Mouse (Mus musculus) urinary bladder, postnatal 25 days (tissue): Measurements from ENCODE around the gene Wdr64.

Source experiments
- DNase-seq: peaks from one replicate; pipeline ENCODE4 v3.0.0; 2022; ENCODE audit warnings: low spot score

Gene Wdr64

DNA sequence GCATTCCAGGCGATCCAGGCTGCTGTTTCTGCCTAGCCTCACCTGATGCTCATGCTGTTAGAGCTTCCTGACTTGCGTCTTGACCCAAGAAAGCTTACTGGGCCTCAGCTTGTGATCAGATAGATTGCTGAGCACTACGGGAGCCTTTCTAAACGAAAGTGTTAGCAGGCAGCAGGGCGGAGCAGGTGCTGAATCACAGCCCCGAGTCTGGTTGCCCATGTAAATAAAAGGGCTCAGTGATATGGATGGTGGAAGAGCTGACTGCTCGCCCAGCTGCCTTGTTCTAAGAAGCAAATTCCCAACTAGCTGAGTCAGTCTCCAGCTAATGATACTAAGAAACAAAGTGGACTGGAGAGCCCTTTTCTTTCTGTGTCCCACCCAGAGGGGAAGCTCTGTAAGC is 27.4 kb downstream of the Wdr64 start:
- DNase-seq, result no peak

DNA sequence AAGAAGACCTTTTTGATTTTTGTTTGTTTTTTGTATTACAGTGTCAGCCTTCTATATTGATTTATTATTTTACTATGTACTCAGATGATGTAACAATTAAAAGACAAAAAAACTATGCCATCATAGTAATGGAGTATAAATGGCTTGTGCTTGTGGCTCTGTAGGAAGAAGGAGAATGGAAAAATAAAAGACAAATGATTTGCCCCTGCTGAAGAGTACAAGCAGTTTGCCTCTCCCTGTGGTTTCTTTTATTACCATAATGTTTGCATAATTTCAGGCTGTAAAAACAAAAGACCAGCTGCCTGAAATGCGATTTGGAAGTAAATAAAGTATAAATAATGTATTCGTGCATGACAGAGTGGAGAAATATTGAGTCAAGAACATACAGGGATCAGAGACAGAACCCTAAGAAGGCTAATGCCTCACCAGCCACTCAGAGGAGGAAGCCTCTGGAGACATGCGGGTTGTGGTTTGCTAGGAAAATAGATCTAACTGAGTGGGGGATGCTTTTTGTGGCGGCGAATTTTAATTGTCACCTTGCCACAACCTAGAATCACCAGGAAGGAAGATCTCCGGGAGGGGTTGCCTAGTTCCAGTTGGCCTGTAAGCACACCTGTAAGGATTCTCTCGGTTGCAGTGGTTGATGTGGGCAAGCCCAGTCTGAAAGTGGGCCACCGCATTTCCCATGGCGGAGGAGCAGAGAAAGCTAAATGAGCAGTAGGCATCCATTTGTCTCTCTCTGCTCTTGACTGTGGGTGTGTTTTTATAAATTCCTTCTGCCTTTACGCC is 56.4 kb downstream of the Wdr64 start:
- no peak for DNase-seq

DNA sequence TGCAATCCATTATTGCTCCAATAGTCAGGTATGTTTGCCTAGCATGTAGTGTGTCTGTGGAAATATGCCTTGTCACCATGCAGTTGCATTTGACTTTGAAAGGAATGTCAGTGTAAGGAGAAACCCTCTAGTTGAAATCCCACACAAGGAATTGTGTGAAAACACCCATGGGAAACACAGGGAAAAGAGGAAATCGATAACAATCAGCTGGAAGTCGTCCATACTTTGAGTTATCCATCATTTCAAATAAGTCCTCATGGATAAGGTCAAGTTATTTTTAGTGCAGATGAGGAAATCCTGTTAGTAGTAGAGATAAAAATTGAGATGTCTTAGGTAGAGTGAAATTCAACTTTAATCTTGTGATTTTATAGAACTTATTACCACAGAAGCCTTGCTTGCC is 96.3 kb downstream of the Wdr64 start:
- DNase-seq, result no peak

DNA sequence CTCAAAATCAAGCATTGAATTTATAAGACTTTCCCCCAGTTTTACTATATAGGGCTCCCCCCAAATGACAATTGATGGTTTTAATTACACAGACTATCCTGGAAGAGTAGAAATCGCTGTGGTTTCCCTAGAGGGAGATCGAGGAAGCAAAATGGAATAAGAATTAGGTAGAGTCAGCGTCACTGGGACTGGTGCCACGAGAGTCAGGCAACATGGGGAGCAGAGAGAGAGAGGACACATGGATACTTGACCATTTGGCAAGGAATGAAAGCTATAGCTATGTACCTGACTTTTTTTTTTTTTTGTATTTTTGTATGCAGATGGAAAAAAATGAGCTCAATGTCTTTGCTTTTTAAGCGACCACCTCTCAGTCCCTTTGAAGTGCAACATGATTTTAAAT is 110.0 kb downstream of the Wdr64 start:
- DNase-seq, result no peak

DNA sequence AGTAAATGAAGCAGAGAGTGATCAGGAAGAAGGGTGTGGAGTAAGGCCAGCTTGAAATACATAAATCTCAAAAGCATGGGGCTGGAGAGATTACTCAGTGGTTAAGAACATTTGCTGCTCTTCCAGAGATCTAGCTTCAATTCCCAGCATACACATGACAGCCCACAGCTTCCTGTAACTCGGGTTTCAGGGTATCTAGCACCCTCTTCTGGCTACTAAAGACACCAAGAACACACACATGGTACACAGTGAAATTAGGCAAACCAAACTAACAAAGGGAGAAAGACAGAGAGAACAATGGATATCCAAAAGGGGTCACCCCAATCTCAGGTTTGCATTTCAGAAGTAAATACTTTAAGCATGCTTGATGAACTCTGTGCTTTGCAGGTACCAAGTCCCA is 113.2 kb downstream of the Wdr64 start:
- no peak for DNase-seq

DNA sequence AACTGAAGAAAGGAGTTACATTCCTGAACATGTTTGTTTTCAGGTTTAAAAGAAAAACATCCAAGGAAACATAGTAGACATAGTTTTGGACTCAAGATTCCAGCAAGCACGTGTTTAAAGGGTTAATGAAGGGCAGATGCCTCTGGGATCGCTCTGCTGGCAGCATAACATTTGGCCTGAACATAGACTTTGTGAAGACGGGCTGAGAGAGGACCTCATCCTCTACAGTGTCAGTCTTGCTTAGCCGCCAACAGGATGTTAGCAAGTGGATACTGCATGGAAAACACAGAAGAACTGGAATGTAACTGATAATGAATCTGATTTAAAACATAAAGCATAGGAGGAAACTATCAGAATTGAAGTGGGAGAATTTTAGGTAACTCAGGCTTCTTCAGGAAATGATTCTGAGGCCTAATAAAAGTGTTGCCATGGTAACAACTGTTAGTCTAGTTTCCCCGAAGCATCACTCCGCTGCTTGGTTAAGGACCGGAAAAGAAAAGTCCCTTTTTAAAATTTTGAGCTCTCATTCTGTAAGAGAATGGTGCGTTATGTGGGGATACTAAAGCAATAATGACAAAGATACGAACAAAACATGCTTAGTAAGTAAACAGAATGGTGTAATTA is 125.5 kb downstream of the Wdr64 start:
- no peak for DNase-seq

DNA sequence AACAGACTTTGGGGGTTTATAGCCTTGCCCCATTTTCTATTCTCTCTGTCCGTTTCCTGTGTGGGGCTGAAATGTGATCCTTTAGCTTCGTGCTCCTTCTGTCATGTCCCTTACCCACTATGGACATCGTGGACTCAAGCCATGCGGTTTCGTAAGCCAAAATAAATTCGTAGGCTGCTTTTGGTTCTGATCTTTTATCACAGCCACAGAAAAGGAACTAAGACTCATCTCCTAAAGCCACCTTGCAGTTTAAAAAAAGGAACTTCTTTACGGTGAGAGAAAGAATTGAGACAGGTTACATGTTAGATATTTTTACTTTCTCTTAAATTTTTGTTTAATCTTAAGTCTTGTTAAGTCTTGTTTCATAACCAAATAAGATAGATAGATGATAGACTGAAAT is 130.1 kb downstream of the Wdr64 start:
- DNase-seq, result no peak

DNA sequence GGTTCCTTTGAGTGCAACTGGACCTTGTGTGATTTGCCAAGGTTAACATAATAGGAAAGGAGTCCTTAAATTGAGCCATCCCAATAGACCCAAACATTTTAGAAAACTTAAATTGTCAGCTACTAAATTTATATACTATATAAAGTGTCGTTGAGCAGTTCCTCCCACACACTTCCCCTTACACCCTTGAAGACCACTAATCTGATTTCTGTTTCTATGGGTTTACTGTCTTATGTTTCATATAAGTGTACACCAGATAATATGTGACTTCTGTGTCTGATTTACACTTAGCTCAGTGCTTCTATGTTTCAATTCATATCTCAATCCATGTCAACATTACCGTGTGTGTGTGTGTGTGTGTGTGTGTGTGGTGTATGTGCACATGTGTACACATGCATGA is 130.8 kb downstream of the Wdr64 start:
- DNase-seq, result no peak

DNA sequence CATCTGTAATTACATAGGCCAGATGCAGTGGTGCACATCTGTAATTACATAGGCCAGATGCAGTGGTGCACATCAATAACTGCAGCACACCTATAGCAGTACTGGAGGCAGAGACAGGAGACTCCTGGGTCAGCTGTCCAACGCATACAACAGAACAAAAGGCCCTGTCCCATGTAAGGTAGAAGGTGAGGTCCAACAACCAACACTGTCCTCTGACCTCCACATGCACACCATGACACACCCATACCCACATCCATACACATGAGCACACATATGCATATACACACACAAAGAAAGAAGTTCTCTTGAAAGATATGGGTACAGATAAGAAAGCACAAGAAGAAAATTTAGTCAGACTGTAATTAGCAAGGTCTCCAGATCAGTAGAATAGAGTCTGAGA is 157.1 kb downstream of the Wdr64 start:
- DNase-seq, result no peak
